Mouse (Mus musculus): Measurements from ENCODE around the gene Dlgap4.

DNA sequence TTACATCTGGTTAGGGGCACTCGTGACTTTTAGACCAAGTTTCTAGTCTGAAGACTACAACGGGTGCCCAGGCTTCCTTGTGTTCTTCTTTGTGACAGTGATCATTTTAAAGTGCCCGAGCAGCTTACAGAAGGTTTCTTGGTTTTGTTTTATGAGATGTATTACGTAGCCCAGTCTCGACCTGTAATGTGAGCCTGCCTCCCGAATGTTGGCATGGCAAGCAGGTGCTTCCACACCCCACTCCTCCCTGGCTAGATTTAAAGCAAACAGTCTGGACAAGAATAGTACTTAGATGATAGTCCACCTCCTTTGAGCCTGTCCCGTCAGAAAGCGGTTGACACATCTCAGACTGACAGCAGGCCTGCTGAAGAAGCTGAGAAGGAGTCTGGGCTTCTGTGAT, 152.1 kb downstream of the Dlgap4 start:
- TF ChIP-seq GATA1 (IDR thresholded peaks at IDR 0.05; ENCODE audit: borderline replicate concordance, low read length) = no peak
- TF ChIP-seq CTCF (IDR thresholded peaks at IDR 0.05; ENCODE audit: low read depth, low read length) = no peak

All from G1E (cell line).